Mouse (Mus musculus): Measurements from ENCODE around the gene Sestd1.

Gene Sestd1

DNA sequence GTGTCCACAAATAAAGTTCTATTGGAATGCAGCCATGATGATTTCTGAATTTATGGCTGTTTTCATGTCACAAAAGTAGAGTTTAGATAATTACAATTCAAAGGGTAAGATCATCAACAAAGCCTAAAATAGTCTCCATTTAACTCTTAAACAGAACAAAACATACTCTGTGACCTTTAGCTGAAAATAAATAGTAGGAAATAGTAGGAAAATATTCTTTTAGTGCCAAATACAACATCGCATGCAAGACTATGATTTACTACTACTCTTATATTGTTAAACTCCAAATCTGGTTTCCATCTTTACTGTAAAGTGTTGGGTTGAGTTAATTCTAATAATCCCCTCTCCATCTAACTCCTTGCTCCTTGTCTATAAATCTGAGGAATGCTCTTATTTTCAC, 147.0 kb downstream of the Sestd1 start:
- no peak for DNase-seq (ENCODE audit: low spot score in 2 of 2)

All from frontal cortex, postnatal 10 days (tissue).